Mouse (Mus musculus): ENCODE measurements at regions not wholly inside any gene's neighbourhood (a gene's known extent, or its start where the extent isn't known, plus 50 kb on each side); places are given as distances from the start of the nearest gene placed in this dataset.

- no peak overlapping the region for H3K4me3 ChIP-seq (replicated peaks in 1 of 3; ENCODE audit: low read depth in 2 of 3, low read length in 2 of 3, poor library complexity in 1 of 3)
- dilution Hi-C loops (cut with MboI; ENCODE audit: extremely low pct_ligation_motif_present, extremely low pct_unique_long_range_greater_than_20kb, low sequenced_read_pairs) (no loop called here), in situ Hi-C loops (cut with MboI; ENCODE audit: low pct_ligation_motif_present, low pct_unique_long_range_greater_than_20kb, low sequenced_read_pairs) (no loop called here)
- DNase-seq (ENCODE audit: extremely low read depth): no peak
- H3K79me2 ChIP-seq (replicated peaks; ENCODE audit: control insufficient read depth, extremely low read depth, insufficient read depth, poor library complexity, severe bottlenecking): no peaks in the 10 kb centered on the region
- no peak for TF ChIP-seq USF1 (IDR thresholded peaks at IDR 0.05; ENCODE audit: low read depth, low read length)
- TF ChIP-seq USF2 (conservative IDR thresholded peaks at IDR 0.05; ENCODE audit: low read depth, low read length): no peak
- TF ChIP-seq HCFC1 (IDR thresholded peaks at IDR 0.05; ENCODE audit: low read depth, low read length): no peak
- no peak for TF ChIP-seq KAT2A (IDR thresholded peaks at IDR 0.05; ENCODE audit: insufficient replicate concordance, low read length)
- no peak for TF ChIP-seq ZC3H11A (IDR thresholded peaks at IDR 0.05; ENCODE audit: low read depth, low read length)
- no peak for TF ChIP-seq EP300 (IDR thresholded peaks at IDR 0.05; ENCODE audit: low read length)
- no peak for TF ChIP-seq JUND (conservative IDR thresholded peaks at IDR 0.05; ENCODE audit: low read depth, low read length)
- TF ChIP-seq UBTF (IDR thresholded peaks at IDR 0.05; ENCODE audit: low read depth, low read length): no peak
- no peak for TF ChIP-seq CHD1 (IDR thresholded peaks at IDR 0.05; ENCODE audit: low read depth, low read length)
- TF ChIP-seq GABPA (IDR thresholded peaks at IDR 0.05; ENCODE audit: insufficient replicate concordance, low read depth, low read length): no peak
- TF ChIP-seq ZMIZ1 (IDR thresholded peaks at IDR 0.05; ENCODE audit: low read depth, low read length): no peak
- TF ChIP-seq RCOR1 (conservative IDR thresholded peaks at IDR 0.05; ENCODE audit: low read depth, low read length): no peak
- no peak for TF ChIP-seq E2F4 (IDR thresholded peaks at IDR 0.05; ENCODE audit: insufficient replicate concordance, low read depth, low read length)
- no peak overlapping the region for H3K4me2 ChIP-seq (ENCODE audit: insufficient read depth, low read depth, poor library complexity, severe bottlenecking)
- H3K36me3 ChIP-seq (replicated peaks in 1 of 2; ENCODE audit: control insufficient read depth in 1 of 2, insufficient read depth in 1 of 2, low read length in 1 of 2): no peaks in the 10 kb centered on the region
- no peaks in the 10 kb centered on the region for H3K4me1 ChIP-seq (ENCODE audit: control insufficient read depth in 1 of 2, insufficient read depth in 2 of 2)
- H3K27me3 ChIP-seq (replicated peaks): no peaks in the 10 kb centered on the region
- H3K27ac ChIP-seq (ENCODE audit: insufficient read depth, low read depth): no peak overlapping the region
- no peaks in the 10 kb centered on the region for H3K9me3 ChIP-seq (replicated peaks; ENCODE audit: low read length)
- H3K9ac ChIP-seq (ENCODE audit: insufficient read depth, low read depth): no peak overlapping the region
Measured at GRCm38 (mm10) chr15:63252781-63253340, 592.1 kb downstream of the Gsdmc2 start.

GRCm38 (mm10) chr15:63238601-63239000 lies 606.4 kb downstream of the Gsdmc2 start:
- Histone ChIP-seq H3K36me3 (replicated peaks in 1 of 2; ENCODE audit: control insufficient read depth in 1 of 2, insufficient read depth in 1 of 2, low read length in 1 of 2) (no peaks in the 10 kb centered on the region), H3K4me2 (ENCODE audit: insufficient read depth, low read depth, poor library complexity, severe bottlenecking) (no peak overlapping the region), H3K27ac (ENCODE audit: insufficient read depth, low read depth) (no peak overlapping the region), H3K4me3 (replicated peaks in 1 of 3; ENCODE audit: low read depth in 2 of 3, low read length in 2 of 3, poor library complexity in 1 of 3) (no peak overlapping the region), H3K9me3 (replicated peaks; ENCODE audit: low read length) (no peaks in the 10 kb centered on the region), H3K79me2 (replicated peaks; ENCODE audit: control insufficient read depth, extremely low read depth, insufficient read depth, poor library complexity, severe bottlenecking) (no peaks in the 10 kb centered on the region), H3K4me1 (ENCODE audit: control insufficient read depth in 1 of 2, insufficient read depth in 2 of 2) (no peaks in the 10 kb centered on the region), H3K9ac (ENCODE audit: insufficient read depth, low read depth) (no peak overlapping the region), H3K27me3 (replicated peaks) (no peaks in the 10 kb centered on the region)
- in situ Hi-C loops (cut with MboI; ENCODE audit: low pct_ligation_motif_present, low pct_unique_long_range_greater_than_20kb, low sequenced_read_pairs): no loop called here
- DNase-seq (ENCODE audit: extremely low read depth): no peak
- TF ChIP-seq ZKSCAN1 (IDR thresholded peaks at IDR 0.05; ENCODE audit: borderline replicate concordance, low read depth, low read length) (no peak), KAT2A (IDR thresholded peaks at IDR 0.05; ENCODE audit: insufficient replicate concordance, low read length) (no peak), MAFK (IDR thresholded peaks at IDR 0.05; ENCODE audit: insufficient replicate concordance, low read length) (no peak), JUN (IDR thresholded peaks at IDR 0.05; ENCODE audit: insufficient read depth, low read depth, low read length) (no peak)
- dilution Hi-C loops (cut with MboI; ENCODE audit: extremely low pct_ligation_motif_present, extremely low pct_unique_long_range_greater_than_20kb, low sequenced_read_pairs): no loop called here
